Mouse (Mus musculus) CH12.LX (cell line): ENCODE data around the gene Dnhd1. TPM values are rescaled to one million over a fixed set of nuclear protein-coding genes. Genes with fewer than 3 reads are reported as not detected.

Experiments used
- DNase-seq: peaks from one replicate; pipeline ENCODE4 v3.0.0-alpha.2; 2013; ENCODE audit errors: extremely low read depth
- H3K27ac ChIP-seq: 2 replicates; pipeline ENCODE4 v1.5.1; 2012; ENCODE audit warnings: low read depth, mild to moderate bottlenecking, control low read depth, moderate library complexity; ENCODE audit not compliant: insufficient read depth
- H3K27me3 ChIP-seq: replicated peaks from 2 replicates; pipeline ENCODE3; 2012; ENCODE audit warnings: inconsistent platforms
- H3K36me3 ChIP-seq, 2 experiments: replicated peaks in 1 of 2; 2 replicates each; pipeline versions ENCODE3 to v1.6.1; 2012; ENCODE audit warnings: inconsistent platforms in 1 of 2, low read length in 1 of 2, mild to moderate bottlenecking in 1 of 2, mixed read lengths in 1 of 2, moderate library complexity in 1 of 2; ENCODE audit not compliant: control insufficient read depth in 1 of 2, insufficient read depth in 1 of 2
- H3K4me1 ChIP-seq, 2 experiments: 2 replicates each; pipeline ENCODE4 v1.6.1; 2012; ENCODE audit warnings: inconsistent platforms in 1 of 2, moderate library complexity in 1 of 2; ENCODE audit not compliant: insufficient read depth in 2 of 2, control insufficient read depth in 1 of 2
- H3K4me2 ChIP-seq: 2 replicates; pipeline ENCODE4 v1.6.1; 2012; ENCODE audit warnings: low read depth, mild to moderate bottlenecking, control low read depth; ENCODE audit not compliant: poor library complexity, insufficient read depth, severe bottlenecking
- H3K4me3 ChIP-seq, 3 experiments: fragments of 150-350 bp in 1 of 3; sonication (generic) in 1 of 3; replicated peaks in 1 of 3; 2 replicates each; pipeline versions ENCODE3 to v1.5.1; 2011 to 2012; ENCODE audit warnings: low read depth in 2 of 3, low read length in 2 of 3, mild to moderate bottlenecking in 2 of 3, moderate library complexity in 2 of 3, control low read depth in 1 of 3, improper control_type of control experiment in 1 of 3, inconsistent platforms in 1 of 3, mixed read lengths in 1 of 3; ENCODE audit not compliant: poor library complexity in 1 of 3
- H3K79me2 ChIP-seq: replicated peaks from 2 replicates; pipeline ENCODE4 v1.6.1; 2012; ENCODE audit warnings: mild to moderate bottlenecking, moderate library complexity; ENCODE audit not compliant: control insufficient read depth, poor library complexity, insufficient read depth, severe bottlenecking; ENCODE audit errors: extremely low read depth
- H3K9ac ChIP-seq: 2 replicates; pipeline ENCODE4 v1.6.1; 2012; ENCODE audit warnings: low read depth, mild to moderate bottlenecking, control low read depth, moderate library complexity; ENCODE audit not compliant: insufficient read depth
- H3K9me3 ChIP-seq: replicated peaks from 2 replicates; pipeline ENCODE3; 2012; ENCODE audit warnings: low read length, inconsistent platforms, mixed read lengths
- E2F4 ChIP-seq: IDR thresholded peaks from 2 replicates; pipeline ENCODE4 v1.6.1; 2011; ENCODE audit warnings: low read depth, low read length, improper control_type of control experiment; ENCODE audit not compliant: insufficient replicate concordance
- ELF1 ChIP-seq: IDR thresholded peaks from 2 replicates; pipeline ENCODE4 v1.6.1; 2014; ENCODE audit warnings: low read depth, mild to moderate bottlenecking, inconsistent platforms, low read length, improper control_type of control experiment
- GABPA ChIP-seq: IDR thresholded peaks from 2 replicates; pipeline ENCODE4 v1.6.1; 2012; ENCODE audit warnings: low read depth, low read length, improper control_type of control experiment, inconsistent platforms; ENCODE audit not compliant: insufficient replicate concordance
- HCFC1 ChIP-seq: IDR thresholded peaks from 2 replicates; pipeline ENCODE4 v1.6.1; 2012; ENCODE audit warnings: low read depth, mild to moderate bottlenecking, inconsistent platforms, low read length, improper control_type of control experiment
- JUND ChIP-seq: conservative IDR thresholded peaks from 2 replicates; pipeline ENCODE4 v1.6.1; 2011; ENCODE audit warnings: low read depth, low read length, improper control_type of control experiment
- MAZ ChIP-seq: IDR thresholded peaks from 2 replicates; pipeline ENCODE4 v1.6.1; 2012; ENCODE audit warnings: low read depth, mild to moderate bottlenecking, inconsistent platforms, low read length, improper control_type of control experiment, moderate library complexity
- MEF2A ChIP-seq: IDR thresholded peaks from 2 replicates; pipeline ENCODE4 v1.6.1; 2014; ENCODE audit warnings: low read depth, mild to moderate bottlenecking, inconsistent platforms, low read length, improper control_type of control experiment, borderline replicate concordance
- NELFE ChIP-seq: IDR thresholded peaks from 2 replicates; pipeline ENCODE4 v1.6.1; 2011; ENCODE audit warnings: low read depth, low read length, improper control_type of control experiment
- RAD21 ChIP-seq: IDR thresholded peaks from 2 replicates; pipeline ENCODE4 v1.6.1; 2011; ENCODE audit warnings: low read depth, mild to moderate bottlenecking, low read length, improper control_type of control experiment, moderate library complexity
- SIN3A ChIP-seq: IDR thresholded peaks from 2 replicates; pipeline ENCODE4 v1.6.1; 2012; ENCODE audit warnings: low read length, improper control_type of control experiment, inconsistent platforms
- TCF12 ChIP-seq: IDR thresholded peaks from 2 replicates; pipeline ENCODE4 v1.6.1; 2014; ENCODE audit warnings: low read depth, mild to moderate bottlenecking, inconsistent platforms, low read length, improper control_type of control experiment
- USF1 ChIP-seq: IDR thresholded peaks from 2 replicates; pipeline ENCODE4 v1.6.1; 2014; ENCODE audit warnings: low read depth, mild to moderate bottlenecking, inconsistent platforms, low read length, improper control_type of control experiment
- ZC3H11A ChIP-seq: IDR thresholded peaks from 2 replicates; pipeline ENCODE4 v1.6.1; 2012; ENCODE audit warnings: low read depth, mild to moderate bottlenecking, inconsistent platforms, low read length, improper control_type of control experiment
- ZKSCAN1 ChIP-seq: IDR thresholded peaks from 2 replicates; pipeline ENCODE4 v1.6.1; 2012; ENCODE audit warnings: low read depth, inconsistent platforms, low read length, improper control_type of control experiment, borderline replicate concordance
- ZMIZ1 ChIP-seq: IDR thresholded peaks from 2 replicates; pipeline ENCODE4 v1.6.1; 2012; ENCODE audit warnings: low read depth, mild to moderate bottlenecking, inconsistent platforms, low read length, improper control_type of control experiment
- dilution Hi-C: fragments of 300-500 bp; cut with MboI; formaldehyde crosslinking; loops from 2 replicates; pipeline ENCODE4 v1.14.3; 2020; ENCODE audit warnings: low sequenced_read_pairs; ENCODE audit not compliant: extremely low pct_unique_long_range_greater_than_20kb, extremely low pct_ligation_motif_present
- in situ Hi-C: fragments of 300-500 bp; cut with MboI; formaldehyde crosslinking; loops from 3 replicates; pipeline ENCODE4 v1.14.3; 2019; ENCODE audit warnings: low sequenced_read_pairs, low pct_ligation_motif_present, low pct_unique_long_range_greater_than_20kb, mixed read lengths
- polyA plus RNA-seq: library from polyadenylated mRNA; unstranded; fragments of >175 nt; gene quantifications from 2 replicates; pipeline ENCODE4 v1.2.1, GENCODE M21; 2012; ENCODE audit warnings: low read depth; ENCODE audit not compliant: insufficient read length
- total RNA-seq, 2 experiments: library from RNA; depleted of rRNA; stranded (reverse); fragments of 300-350 nt in 1 of 2; fragments of >200 nt in 1 of 2; gene quantifications; 2 replicates each; pipeline ENCODE4 v1.2.3; 2012 to 2014

Gene Dnhd1
- total and polyA plus RNA-seq, 3 experiments = 0.08 to 0.41 (median 0.23) TPM

DNA sequence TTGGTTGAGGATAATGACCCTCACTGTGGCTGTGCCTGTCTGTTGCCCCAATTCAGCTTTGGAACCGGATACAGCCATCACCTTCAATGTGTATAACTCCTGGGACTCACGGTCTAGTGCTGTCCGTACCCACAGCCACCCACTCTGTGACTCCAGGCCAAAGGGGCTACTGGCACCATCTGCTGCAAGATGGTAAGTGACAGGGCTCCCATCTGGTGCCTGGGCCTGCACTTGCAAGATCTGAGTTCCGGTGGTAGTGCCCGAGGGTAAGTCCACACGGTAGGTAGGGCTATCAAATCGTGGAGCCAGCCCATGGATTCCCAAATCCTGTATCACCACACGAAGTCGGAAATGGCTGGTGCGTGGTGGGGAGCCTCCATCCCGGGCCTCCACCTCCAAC, 113.7 kb downstream of the Dnhd1 start:
- H3K9ac ChIP-seq = no peak overlapping the region
- peaks cover 0 to 8% of the 10 kb centered on the region in 2 experiments; a peak in 2 of 4 replicates for H3K4me1 ChIP-seq
- H3K4me2 ChIP-seq = no peak overlapping the region
- no peak overlapping the region for H3K4me3 ChIP-seq
- no peak for DNase-seq
- dilution Hi-C loops (no loop called here), in situ Hi-C loops (no loop called here)
- H3K79me2 ChIP-seq = no peaks in the 10 kb centered on the region
- H3K36me3 ChIP-seq = no peaks in the 10 kb centered on the region
- no peaks in the 10 kb centered on the region for H3K9me3 ChIP-seq
- H3K27ac ChIP-seq = no peak overlapping the region
- H3K27me3 ChIP-seq = peaks cover 10% of the 10 kb centered on the region
- TF ChIP-seq RAD21 (no peak), TCF12 (no peak), SIN3A (no peak), HCFC1 (no peak), USF1 (no peak), JUND (no peak), E2F4 (no peak), MEF2A (no peak)

DNA sequence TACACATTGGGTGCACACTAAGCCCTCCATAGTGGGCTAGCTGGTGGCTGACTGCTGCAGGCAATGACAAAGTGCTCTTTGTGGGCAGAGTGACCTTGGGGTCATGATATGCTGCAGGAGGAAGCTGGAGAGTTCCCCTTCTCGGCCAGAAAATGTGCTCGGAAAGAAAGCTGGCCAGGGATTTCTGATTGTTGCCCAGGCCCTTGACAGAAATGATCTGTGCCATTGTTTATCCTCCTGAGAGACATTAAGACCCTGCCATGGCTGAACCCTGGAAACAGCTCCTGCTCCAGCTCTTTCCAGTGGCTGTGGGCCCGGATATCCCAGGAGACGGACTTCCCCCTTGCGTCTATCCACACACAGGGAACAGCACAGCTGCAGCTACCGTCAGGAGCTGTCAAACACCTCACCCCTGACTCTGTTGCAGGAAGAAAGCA, 117.1 kb downstream of the Dnhd1 start:
- no peak for DNase-seq
- Histone ChIP-seq H3K4me2 (no peak overlapping the region), H3K9ac (no peak overlapping the region), H3K36me3 (no peaks in the 10 kb centered on the region), H3K27me3 (no peaks in the 10 kb centered on the region), H3K9me3 (no peaks in the 10 kb centered on the region), H3K4me1 (peaks cover 0 to 16% of the 10 kb centered on the region in 2 experiments; a peak in 2 of 4 replicates), H3K79me2 (no peaks in the 10 kb centered on the region), H3K4me3 (no peak overlapping the region), H3K27ac (no peak overlapping the region)
- TF ChIP-seq ZMIZ1 = no peak
- TF ChIP-seq ZKSCAN1 = no peak
- TF ChIP-seq GABPA = no peak
- TF ChIP-seq NELFE = no peak
- TF ChIP-seq ZC3H11A = no peak
- dilution Hi-C loops = no loop called here
- in situ Hi-C loops = no loop called here

DNA sequence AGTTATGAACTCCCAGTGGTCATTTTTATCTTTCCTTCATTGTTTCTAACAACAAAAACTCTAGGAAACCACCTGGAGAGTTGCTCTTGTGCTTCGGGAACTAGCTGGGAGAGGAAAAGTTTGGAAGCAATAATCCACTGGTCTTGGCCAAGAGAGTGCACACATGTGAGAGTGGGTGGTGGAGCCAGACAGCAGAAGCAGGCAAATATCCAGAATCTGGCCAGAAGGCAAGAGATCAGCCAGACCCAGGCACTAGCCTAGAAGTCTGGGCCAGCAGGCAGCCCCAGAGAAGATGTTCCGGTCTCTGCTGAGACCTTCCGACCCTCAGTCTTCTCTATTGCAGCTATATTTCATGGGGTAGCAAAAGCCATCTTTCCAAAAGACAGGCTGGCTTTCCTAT, 119.3 kb downstream of the Dnhd1 start:
- no peak for DNase-seq
- no peaks in the 10 kb centered on the region for H3K79me2 ChIP-seq
- TF ChIP-seq ELF1 = no peak
- no peak for TF ChIP-seq MAZ
- TF ChIP-seq SIN3A = no peak
- no peaks in the 10 kb centered on the region for H3K36me3 ChIP-seq
- no peaks in the 10 kb centered on the region for H3K27me3 ChIP-seq
- no peak overlapping the region for H3K27ac ChIP-seq
- peaks cover 0 to 16% of the 10 kb centered on the region in 2 experiments; a peak in 2 of 4 replicates for H3K4me1 ChIP-seq
- no peak overlapping the region for H3K9ac ChIP-seq
- H3K9me3 ChIP-seq = no peaks in the 10 kb centered on the region
- no peak overlapping the region for H3K4me3 ChIP-seq
- H3K4me2 ChIP-seq = no peak overlapping the region
- in situ Hi-C loops (no loop called here), dilution Hi-C loops (no loop called here)

Other genes with a start within 250 kb of the Dnhd1 start
- not detected in 2 replicates for gene Cnga4, start 246.3 kb upstream of the Dnhd1 start, total RNA-seq (2012; rRNA removed)
- gene Cnga4, start 246.3 kb upstream of the Dnhd1 start, total RNA-seq (2014; rRNA removed) = not detected in 2 replicates
- gene Cnga4, start 246.3 kb upstream of the Dnhd1 start, polyA plus RNA-seq = not detected in 2 replicates
- gene Cckbr, start 225.1 kb upstream of the Dnhd1 start, total RNA-seq (2012; rRNA removed) = not detected in 2 replicates
- gene Cckbr, start 225.1 kb upstream of the Dnhd1 start, total RNA-seq (2014; rRNA removed) = not detected in 2 replicates
- not detected in 2 replicates for gene Cckbr, start 225.1 kb upstream of the Dnhd1 start, polyA plus RNA-seq
- not detected in 2 replicates for gene Cavin3, start 168.5 kb upstream of the Dnhd1 start, total RNA-seq (2012; rRNA removed)
- gene Cavin3, start 168.5 kb upstream of the Dnhd1 start, total RNA-seq (2014; rRNA removed) = not detected in 2 replicates
- not detected in 2 replicates for gene Cavin3, start 168.5 kb upstream of the Dnhd1 start, polyA plus RNA-seq
- gene Smpd1, start 96.5 kb upstream of the Dnhd1 start, total RNA-seq (2012; rRNA removed) = 19.3 and 22.5 TPM in 2 replicates
- gene Smpd1, start 96.5 kb upstream of the Dnhd1 start, total RNA-seq (2014; rRNA removed) = 13.7 and 16.9 TPM in 2 replicates
- gene Smpd1, start 96.5 kb upstream of the Dnhd1 start, polyA plus RNA-seq = 13.7 and 17.9 TPM in 2 replicates
- gene Apbb1, start 69.2 kb upstream of the Dnhd1 start, total RNA-seq (2012; rRNA removed) = 1.8 and 3.2 TPM in 2 replicates
- 1.2 and 3.3 TPM in 2 replicates for gene Apbb1, start 69.2 kb upstream of the Dnhd1 start, total RNA-seq (2014; rRNA removed)
- 1.1 and 2.1 TPM in 2 replicates for gene Apbb1, start 69.2 kb upstream of the Dnhd1 start, polyA plus RNA-seq
- gene Hpx, start 50.7 kb upstream of the Dnhd1 start, total RNA-seq (2012; rRNA removed) = not detected in 2 replicates
- not detected in 2 replicates for gene Hpx, start 50.7 kb upstream of the Dnhd1 start, total RNA-seq (2014; rRNA removed)
- gene Hpx, start 50.7 kb upstream of the Dnhd1 start, polyA plus RNA-seq = not detected in 2 replicates
- gene Trim3, start 17.3 kb upstream of the Dnhd1 start, total RNA-seq (2012; rRNA removed) = 3.5 and 4.7 TPM in 2 replicates
- gene Trim3, start 17.3 kb upstream of the Dnhd1 start, total RNA-seq (2014; rRNA removed) = 2.2 TPM in 2 replicates
- 3.5 and 4.6 TPM in 2 replicates for gene Trim3, start 17.3 kb upstream of the Dnhd1 start, polyA plus RNA-seq
- gene Timm10b, start 10.8 kb upstream of the Dnhd1 start, total RNA-seq (2012; rRNA removed) = 103 and 115 TPM in 2 replicates
- 86.2 and 94.9 TPM in 2 replicates for gene Timm10b, start 10.8 kb upstream of the Dnhd1 start, total RNA-seq (2014; rRNA removed)
- 89.6 and 99.3 TPM in 2 replicates for gene Timm10b, start 10.8 kb upstream of the Dnhd1 start, polyA plus RNA-seq
- gene Arfip2, start 10.4 kb upstream of the Dnhd1 start, total RNA-seq (2012; rRNA removed) = 50.1 and 57.7 TPM in 2 replicates
- gene Arfip2, start 10.4 kb upstream of the Dnhd1 start, total RNA-seq (2014; rRNA removed) = 46.9 and 55.6 TPM in 2 replicates
- 54.8 and 71.0 TPM in 2 replicates for gene Arfip2, start 10.4 kb upstream of the Dnhd1 start, polyA plus RNA-seq
- 54.4 and 78.4 TPM in 2 replicates for gene Gm45799, start 10.3 kb upstream of the Dnhd1 start, total RNA-seq (2012; rRNA removed)
- 37.7 and 51.6 TPM in 2 replicates for gene Gm45799, start 10.3 kb upstream of the Dnhd1 start, total RNA-seq (2014; rRNA removed)
- gene Gm45799, start 10.3 kb upstream of the Dnhd1 start, polyA plus RNA-seq = 54.0 and 73.5 TPM in 2 replicates
- gene Ilk, start 85.8 kb downstream of the Dnhd1 start, total RNA-seq (2012; rRNA removed) = 32.4 and 32.6 TPM in 2 replicates
- gene Ilk, start 85.8 kb downstream of the Dnhd1 start, total RNA-seq (2014; rRNA removed) = 40.3 and 42.6 TPM in 2 replicates
- 45.9 and 51.1 TPM in 2 replicates for gene Ilk, start 85.8 kb downstream of the Dnhd1 start, polyA plus RNA-seq
- gene Rrp8, start 86.6 kb downstream of the Dnhd1 start, total RNA-seq (2012; rRNA removed) = 28.7 and 43.7 TPM in 2 replicates
- gene Rrp8, start 86.6 kb downstream of the Dnhd1 start, total RNA-seq (2014; rRNA removed) = 57.3 and 66.0 TPM in 2 replicates
- gene Rrp8, start 86.6 kb downstream of the Dnhd1 start, polyA plus RNA-seq = 84.2 and 133 TPM in 2 replicates
- 259 and 331 TPM in 2 replicates for gene Taf10, start 93.5 kb downstream of the Dnhd1 start, total RNA-seq (2012; rRNA removed)
- 259 and 461 TPM in 2 replicates for gene Taf10, start 93.5 kb downstream of the Dnhd1 start, total RNA-seq (2014; rRNA removed)
- 297 and 330 TPM in 2 replicates for gene Taf10, start 93.5 kb downstream of the Dnhd1 start, polyA plus RNA-seq
- 25.1 and 29.9 TPM in 2 replicates for gene Tpp1, start 101.4 kb downstream of the Dnhd1 start, total RNA-seq (2012; rRNA removed)
- gene Tpp1, start 101.4 kb downstream of the Dnhd1 start, total RNA-seq (2014; rRNA removed) = 13.8 and 19.1 TPM in 2 replicates
- 45.4 and 49.1 TPM in 2 replicates for gene Tpp1, start 101.4 kb downstream of the Dnhd1 start, polyA plus RNA-seq
- 0.04 TPM in 1 of 2 replicates, not detected in the other for gene Dchs1, start 136.8 kb downstream of the Dnhd1 start, total RNA-seq (2012; rRNA removed)
- gene Dchs1, start 136.8 kb downstream of the Dnhd1 start, total RNA-seq (2014; rRNA removed) = not detected in 2 replicates
- gene Dchs1, start 136.8 kb downstream of the Dnhd1 start, polyA plus RNA-seq = 0.03 TPM in 1 of 2 replicates, not detected in the other
- gene Mrpl17, start 160.3 kb downstream of the Dnhd1 start, total RNA-seq (2012; rRNA removed) = 306 and 329 TPM in 2 replicates
- gene Mrpl17, start 160.3 kb downstream of the Dnhd1 start, total RNA-seq (2014; rRNA removed) = 451 and 525 TPM in 2 replicates
- gene Mrpl17, start 160.3 kb downstream of the Dnhd1 start, polyA plus RNA-seq = 379 and 399 TPM in 2 replicates